Mouse (Mus musculus) limb, embryonic 13.5 days (tissue): ENCODE measurements around the gene Slc1a2. TPM values are rescaled to one million over a fixed set of nuclear protein-coding genes. Genes with fewer than 3 reads are reported as not detected.

Experiments
- ATAC-seq: fragments of 200-750 bp; cut with Nextera tagmentation; 2 replicates; pipeline ENCODE4 v1.8.0; 2017; ENCODE audit warnings: low read depth, moderate number of reproducible peaks, moderate TSS enrichment; ENCODE audit not compliant: low FRiP score
- H3K27ac ChIP-seq: fragments of 300-500 bp; sonication (generic); 2 replicates; pipeline ENCODE4 v1.5.1; 2015; ENCODE audit warnings: inconsistent platforms, mild to moderate bottlenecking, moderate library complexity
- H3K27me3 ChIP-seq: fragments of 300-500 bp; sonication (generic); 2 replicates; pipeline ENCODE4 v1.6.1; 2015; ENCODE audit warnings: mild to moderate bottlenecking, inconsistent platforms
- H3K36me3 ChIP-seq: fragments of 300-500 bp; sonication (generic); 2 replicates; pipeline ENCODE4 v1.6.1; 2015; ENCODE audit warnings: inconsistent platforms, mild to moderate bottlenecking, moderate library complexity
- H3K4me1 ChIP-seq: fragments of 300-500 bp; sonication (generic); 2 replicates; pipeline ENCODE4 v1.6.1; 2015; ENCODE audit warnings: inconsistent platforms
- H3K4me2 ChIP-seq: fragments of 300-500 bp; sonication (generic); replicated peaks from 2 replicates; pipeline ENCODE4 v1.6.1; 2015; ENCODE audit warnings: inconsistent platforms, mild to moderate bottlenecking, moderate library complexity
- H3K4me3 ChIP-seq: fragments of 300-500 bp; sonication (generic); 2 replicates; pipeline ENCODE4 v1.5.1; 2015; ENCODE audit warnings: moderate library complexity, mild to moderate bottlenecking, inconsistent platforms
- H3K9ac ChIP-seq: fragments of 300-500 bp; sonication (generic); 2 replicates; pipeline ENCODE4 v1.6.1; 2015; ENCODE audit warnings: mild to moderate bottlenecking, inconsistent platforms
- H3K9me3 ChIP-seq: fragments of 300-500 bp; sonication (generic); 2 replicates; pipeline ENCODE4 v1.6.1; 2016; ENCODE audit warnings: inconsistent platforms
- WGBS: fragments of 180-500 bp; shearing (Covaris S2); methylation state at CpG from one replicate; pipeline ENCODE4 v1.1.7; 2015; 5-methylcytosine and 5-hydroxymethylcytosine counted together
- polyA plus RNA-seq: library from polyadenylated mRNA; unstranded; fragments of >200 nt; fragmentation: Nextera tagmentation; extraction: Ambion mirVana; gene quantifications from 2 replicates; pipeline ENCODE4 v1.2.1, GENCODE M21; 2015

The Slc1a2 gene
- polyA plus RNA-seq, 1 experiment from 2014 or later = 1.0 TPM

DNA sequence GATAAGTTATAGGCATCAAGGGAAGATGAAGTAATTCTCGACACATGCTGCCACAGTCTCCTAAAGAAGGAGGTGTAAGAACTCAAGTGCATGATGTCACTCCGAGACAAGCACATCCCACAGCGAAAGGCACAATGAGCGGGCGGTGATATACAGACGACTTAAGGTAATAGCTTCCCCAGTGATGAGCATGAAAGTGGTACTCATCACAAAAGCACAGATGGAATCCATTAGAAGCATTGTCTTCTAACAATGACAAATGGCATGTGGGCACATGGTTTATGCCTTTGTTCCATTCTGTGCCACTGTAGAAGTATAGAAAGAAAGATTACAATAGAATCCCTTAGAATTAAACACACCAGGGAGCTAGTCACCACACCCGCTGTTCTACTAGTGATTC is 179.7 kb downstream of the Slc1a2 start:
- Histone ChIP-seq H3K27me3 (no peaks in the 10 kb centered on the region), H3K4me3 (no peak overlapping the region), H3K9me3 (no peaks in the 10 kb centered on the region), H3K9ac (no peak overlapping the region), H3K4me2 (no peak overlapping the region), H3K36me3 (no peaks in the 10 kb centered on the region), H3K27ac (no peak overlapping the region), H3K4me1 (no peaks in the 10 kb centered on the region)
- 89% methylated on average over 7 of the region's 7 CpGs for WGBS
- no peak for ATAC-seq

Other genes starting within 250 kb of the Slc1a2 start
- 22.6 and 25.7 TPM in 2 replicates for gene Fjx1, start 206.2 kb upstream of the Slc1a2 start, polyA plus RNA-seq
- 57.5 and 58.4 TPM in 2 replicates for gene Pamr1, start 108.6 kb upstream of the Slc1a2 start, polyA plus RNA-seq
- gene Cd44, start 243.0 kb downstream of the Slc1a2 start, polyA plus RNA-seq = 11.7 and 13.0 TPM in 2 replicates